Mouse (Mus musculus) hematopoietic stem cell, adult 5-6 weeks (primary cell): ENCODE data around the gene Amd1. TPM values are rescaled to one million over a fixed set of nuclear protein-coding genes. Genes with fewer than 3 reads are reported as not detected.
"Not testable (repeated sequence)": the region's sequence is repeated elsewhere in the genome, so short reads cannot be mapped to it uniquely, and the experiment has no call there.

Source experiments
- ATAC-seq, 2 experiments: fragments of 125-278 bp in 1 of 2; replicated peaks in 1 of 2; 2 replicates each; pipeline ENCODE4 v1.8.0; 2016 to 2017; ENCODE audit warnings: inconsistent platforms in 2 of 2, mild to moderate bottlenecking in 2 of 2, moderate number of reproducible peaks in 2 of 2, low read depth in 1 of 2, moderate TSS enrichment in 1 of 2; ENCODE audit not compliant: low FRiP score in 2 of 2, poor library complexity in 2 of 2, severe bottlenecking in 2 of 2, insufficient read depth in 1 of 2, low TSS enrichment in 1 of 2
- total RNA-seq: library from RNA; stranded (forward); fragments of 172-1452, 232-1000 nt; gene quantifications from 2 replicates; pipeline ENCODE4 v1.2.3, GENCODE M21; 2017

Amd1 gene
- total RNA-seq, 1 experiment from 2014 or later, result 193 TPM

DNA sequence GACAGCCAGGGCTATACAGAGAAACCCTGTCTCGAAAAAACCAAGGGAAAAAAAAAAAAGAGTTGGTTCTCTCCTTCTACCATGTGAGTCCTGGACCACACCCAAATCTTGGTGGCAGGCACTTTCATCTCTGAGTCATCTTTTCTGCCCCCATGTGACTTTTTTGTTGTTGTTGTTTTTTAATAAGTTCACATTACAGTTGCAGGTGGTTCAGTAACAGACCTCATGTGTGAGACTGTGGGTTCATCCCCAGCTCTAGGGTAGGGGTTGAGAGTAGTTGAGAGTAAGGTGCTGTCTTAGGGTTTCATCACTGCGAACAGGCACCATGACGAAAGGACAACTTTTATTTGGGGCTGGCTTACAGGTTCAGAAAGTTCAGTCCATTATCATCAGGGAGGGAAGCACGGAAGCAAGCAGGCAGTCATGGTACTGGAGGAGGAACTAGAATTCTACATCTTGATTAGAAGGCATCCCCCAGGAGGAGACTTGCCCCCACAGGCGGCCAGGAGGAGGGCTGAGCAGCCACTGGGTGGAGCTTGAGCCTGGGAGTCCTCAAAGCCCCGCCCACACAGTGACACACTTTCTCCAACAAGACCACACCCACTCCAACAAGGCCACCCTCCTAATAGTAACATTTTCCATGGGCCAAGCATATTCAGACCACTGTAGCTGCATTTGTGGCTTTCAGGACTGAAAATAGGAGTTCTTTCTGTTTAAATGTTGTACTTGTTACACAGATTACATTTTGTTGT is 8.1 kb upstream of the Amd1 start:
- peak; percentile 69 to 77; a peak in 3 of 4 replicates for ATAC-seq

DNA sequence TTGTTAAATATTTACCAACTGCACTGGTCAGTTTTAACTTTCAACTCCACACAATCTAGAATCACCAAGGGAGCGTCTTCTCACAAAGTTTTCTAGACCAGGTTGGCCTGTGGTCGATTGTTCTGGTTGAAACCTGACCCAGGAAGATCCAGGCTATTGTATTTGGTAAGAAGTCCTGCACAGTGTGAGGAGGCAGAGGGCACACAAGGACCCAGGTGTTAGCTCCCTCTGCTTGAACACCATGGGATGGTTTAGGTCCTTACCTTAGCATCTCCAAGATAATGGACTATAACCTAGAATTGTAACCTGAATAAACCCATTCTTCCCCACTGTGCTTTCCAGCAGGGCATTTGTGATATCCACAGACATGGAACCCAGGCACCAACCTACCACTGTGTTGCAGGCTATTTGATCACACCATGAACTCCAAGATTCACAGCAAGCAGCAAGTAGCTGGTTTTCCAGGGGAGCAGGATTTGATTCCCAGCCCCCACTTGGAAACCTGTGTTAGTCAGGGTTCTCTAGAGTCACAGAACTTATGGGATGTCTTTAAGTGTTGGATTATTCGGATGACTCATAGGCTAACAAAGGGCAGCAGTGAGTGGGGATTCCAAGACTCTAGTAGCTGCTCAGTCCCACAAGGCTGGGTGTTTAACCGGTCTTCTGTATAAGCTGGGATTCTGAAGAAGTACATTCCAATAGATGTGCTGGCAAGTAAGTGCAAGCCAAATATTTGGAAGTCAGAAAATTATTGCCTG is 6.0 kb upstream of the Amd1 start:
- no peak for ATAC-seq

DNA sequence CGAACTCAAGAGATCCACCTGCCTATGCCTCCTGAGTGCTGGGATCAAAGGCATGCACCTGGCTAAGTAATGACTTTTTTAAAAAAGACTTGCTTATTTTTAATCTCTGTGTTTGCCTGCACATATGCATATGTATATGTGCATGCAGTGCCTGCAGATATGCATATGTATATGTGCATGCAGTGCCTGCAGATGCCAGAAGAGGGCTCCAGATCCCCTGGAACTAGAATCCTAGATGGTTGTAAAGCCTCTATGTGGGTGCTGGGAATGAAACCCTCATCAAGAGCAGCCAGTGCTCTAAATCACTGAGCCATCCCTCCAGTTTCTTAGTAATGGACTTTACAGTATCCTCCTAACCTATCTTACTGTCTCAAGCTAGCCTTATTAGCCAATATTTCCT is 4.0 kb upstream of the Amd1 start:
- ATAC-seq, result no peak

DNA sequence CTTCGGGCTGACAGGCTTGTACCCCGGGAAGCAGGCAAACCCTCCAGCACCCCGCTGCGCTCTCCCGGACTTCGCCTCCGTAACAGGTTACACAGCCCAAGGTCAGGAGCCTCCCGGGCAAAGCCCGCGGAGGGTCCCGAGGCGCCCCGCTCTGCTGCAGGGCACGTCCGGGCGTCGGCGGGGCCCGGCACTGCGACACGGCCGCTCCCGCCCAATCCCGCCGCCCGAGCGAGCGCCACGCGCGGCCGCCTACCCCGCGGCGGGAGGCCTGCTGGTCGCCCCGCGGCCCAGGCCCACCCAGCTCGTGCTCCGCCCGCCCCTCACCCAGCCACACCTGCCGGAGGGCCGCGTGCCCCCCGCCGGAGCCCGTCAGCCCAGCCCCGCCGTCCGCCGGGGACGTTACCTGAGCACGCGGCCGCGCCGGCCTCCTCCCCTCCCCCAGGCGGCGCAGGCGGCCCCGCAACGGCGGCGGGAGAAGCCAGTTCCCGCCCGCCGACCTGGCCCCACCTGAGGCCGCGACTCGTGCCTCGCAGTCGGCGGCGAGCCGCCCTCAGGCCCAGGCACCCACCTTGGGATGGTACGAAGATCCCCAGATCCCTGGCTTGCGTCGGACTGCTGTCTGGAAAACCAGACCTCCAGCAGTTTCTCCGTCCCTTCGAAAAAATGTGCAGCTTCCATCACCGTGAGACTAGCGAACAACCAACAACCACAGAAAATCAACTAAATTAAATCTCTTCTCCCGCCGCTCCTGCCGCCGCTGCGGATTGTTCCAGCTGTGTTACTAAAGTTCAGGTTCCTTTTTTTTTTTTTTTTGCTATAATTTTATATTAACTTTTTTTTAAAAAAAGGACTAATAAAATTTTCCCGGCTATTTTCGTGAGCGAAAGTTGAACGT is 558 bp downstream of the Amd1 start:
- not testable (repeated sequence) for ATAC-seq

DNA sequence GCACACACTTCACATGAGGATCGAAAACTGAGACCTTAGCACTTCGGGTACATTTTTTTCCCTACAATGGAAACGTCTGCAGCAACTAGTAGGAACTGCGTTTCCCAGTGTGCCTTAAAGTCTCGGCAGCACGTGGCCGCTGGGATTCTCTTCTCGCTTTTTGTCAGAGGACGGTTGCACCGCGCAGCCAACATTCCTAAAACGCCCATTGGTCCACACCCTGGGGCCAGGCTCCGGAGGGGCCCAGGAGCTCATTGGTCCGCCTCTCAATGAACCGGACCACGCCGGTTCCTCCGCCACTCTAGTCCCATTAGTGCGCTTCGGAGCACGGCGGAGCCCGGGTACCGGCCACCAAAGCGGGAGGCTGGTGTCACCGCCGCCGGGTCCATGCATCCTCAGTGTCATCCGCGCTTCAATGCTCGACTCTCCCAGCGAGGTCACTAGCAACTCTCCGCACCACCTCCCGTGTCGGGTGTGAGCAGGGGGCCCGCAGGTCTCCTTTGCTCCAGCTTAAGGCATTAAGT is 1.3 kb downstream of the Amd1 start:
- ATAC-seq, result peak; percentile 34 to 47

DNA sequence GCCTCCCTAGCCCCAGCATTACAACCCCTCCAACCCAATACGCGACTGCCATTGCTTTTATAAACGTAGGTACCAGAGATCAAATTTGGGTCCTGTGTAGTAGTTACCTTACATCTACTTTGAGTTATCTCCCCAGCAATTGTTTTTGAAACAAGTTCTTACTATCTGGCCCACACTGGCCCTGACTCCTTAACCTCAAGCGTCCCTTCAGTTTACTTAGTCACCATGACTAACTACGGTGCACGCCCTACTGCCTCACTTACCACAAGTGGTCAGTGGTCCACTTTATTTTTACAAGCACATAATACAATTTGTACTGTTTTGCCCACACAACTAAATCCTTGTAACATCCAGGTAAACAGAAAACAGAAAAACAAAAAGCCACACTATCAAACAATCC is 9.3 kb downstream of the Amd1 start:
- ATAC-seq, result no peak

DNA sequence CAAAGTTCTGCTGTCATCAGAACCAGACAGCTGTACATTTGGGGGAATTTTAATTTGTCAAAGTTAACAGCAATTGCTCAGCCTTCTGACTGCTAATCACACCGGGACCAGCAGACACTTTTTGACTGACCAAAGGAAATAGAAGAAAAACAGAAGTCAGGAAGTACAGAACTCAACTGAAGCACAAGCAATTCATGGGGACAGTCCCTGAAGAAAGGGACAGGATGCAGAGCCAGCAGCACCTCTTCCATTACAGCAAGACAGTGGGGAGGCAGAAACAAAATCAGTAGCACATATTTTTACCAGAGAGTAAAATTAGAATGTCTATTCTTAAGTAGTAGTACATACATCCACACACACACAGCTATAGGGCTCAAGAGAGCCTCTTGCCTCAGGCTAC is 15.2 kb downstream of the Amd1 start:
- no peak for ATAC-seq

DNA sequence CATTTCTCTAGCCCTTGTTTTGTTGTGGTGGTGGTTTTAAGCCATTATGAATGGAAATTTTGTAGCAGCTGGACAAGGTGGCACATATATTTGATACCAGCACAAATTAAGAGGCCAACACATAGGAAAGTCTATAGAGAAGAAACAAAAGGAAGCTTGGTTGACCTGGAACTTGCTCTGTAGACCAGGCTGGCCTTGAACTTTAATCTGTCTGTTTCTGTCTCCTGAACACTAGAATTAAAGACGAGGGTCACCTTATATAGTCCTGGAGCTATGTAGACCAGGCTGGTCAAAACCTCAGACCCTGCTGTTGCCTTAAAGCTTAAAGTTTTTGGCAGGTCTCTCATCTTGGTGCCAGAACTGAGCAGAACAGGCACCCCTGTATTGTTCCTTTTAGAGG is 16.4 kb downstream of the Amd1 start:
- ATAC-seq, result no peak

DNA sequence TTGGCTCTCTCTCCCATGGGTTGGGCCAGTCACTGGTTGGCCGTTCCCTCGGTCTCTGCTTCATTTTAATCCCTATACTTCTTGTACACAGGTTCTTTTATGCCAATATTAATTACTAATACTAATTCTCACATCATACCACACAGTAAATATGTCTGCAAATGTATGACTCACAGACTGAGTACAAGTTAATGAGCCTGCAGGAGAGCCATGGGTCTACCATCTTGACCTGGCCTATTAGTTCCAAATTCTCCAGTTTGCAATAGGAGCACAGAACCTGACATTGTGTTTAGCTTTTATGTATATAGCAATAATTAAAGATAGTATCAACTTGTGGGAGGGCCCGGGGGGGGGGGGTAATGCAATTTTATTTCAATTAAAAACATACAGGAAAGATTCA is 17.0 kb downstream of the Amd1 start:
- ATAC-seq, result no peak

DNA sequence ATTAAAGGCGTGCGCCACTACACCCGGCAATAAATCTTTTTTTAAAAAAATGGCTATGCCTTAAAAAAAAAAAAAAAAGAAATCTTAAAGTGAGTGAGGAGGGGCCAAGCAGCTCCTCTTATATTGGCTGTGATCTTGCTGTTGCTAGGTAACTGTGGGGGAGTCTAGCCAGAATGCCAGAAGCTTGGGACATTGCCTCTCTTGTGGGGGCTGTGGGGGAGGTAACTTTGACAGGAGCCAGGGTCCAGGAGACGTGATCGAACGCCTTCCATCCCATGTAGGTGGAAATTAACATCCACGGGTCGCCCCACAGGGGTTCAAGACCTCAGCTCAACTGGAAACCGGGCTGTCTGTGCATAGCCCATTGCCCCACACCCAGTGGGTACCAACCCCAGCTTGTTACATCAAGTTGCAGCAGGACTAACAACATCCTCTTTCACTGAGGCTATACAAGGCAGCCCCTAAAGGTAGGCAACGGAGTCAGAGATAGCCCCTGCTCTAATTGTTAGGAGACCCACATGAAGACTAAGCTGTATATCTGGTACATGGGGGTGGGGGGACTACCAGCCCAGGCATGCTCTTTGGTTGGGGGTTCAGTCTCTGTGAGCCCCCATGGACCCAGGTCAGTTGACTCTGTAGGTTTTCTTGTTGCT is 17.7 kb downstream of the Amd1 start:
- no peak for ATAC-seq

DNA sequence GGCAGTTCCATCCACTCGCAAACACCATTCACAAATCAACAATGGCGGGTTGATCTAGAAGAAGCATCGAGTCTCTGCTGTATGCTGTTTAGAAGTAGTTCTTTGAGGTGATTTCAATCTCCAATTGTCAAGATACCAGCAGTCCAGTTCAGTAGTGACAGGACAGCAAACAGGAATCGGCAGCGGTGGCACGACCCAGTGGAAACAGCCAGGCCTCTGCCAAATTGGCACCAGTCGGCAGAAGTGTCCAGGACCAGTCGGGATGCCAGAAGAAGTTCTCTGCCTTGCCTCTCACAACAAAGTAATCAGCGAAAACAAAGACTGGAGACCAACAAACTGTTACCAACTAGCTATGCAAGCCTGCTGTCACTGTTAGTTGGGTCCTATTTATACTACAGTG is 18.4 kb downstream of the Amd1 start:
- no peak for ATAC-seq

DNA sequence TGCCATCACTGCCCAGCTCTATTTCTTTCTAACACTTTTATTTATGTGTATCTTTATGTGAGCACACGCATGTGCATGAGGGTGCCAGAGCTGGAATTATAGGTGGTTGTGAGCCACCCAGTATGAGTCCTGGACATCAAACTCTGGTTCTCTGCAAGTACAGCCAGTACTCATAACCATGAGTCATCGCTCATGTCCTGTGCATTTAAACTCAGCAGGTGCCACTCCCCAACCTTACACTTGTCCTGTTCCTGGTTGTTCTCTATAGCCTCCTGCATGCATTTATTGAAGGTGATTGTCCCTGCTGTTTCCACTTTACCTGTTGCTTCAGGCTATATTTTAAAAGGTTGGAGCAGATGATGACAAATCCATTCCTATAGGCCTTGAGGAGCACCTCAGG is 20.4 kb downstream of the Amd1 start:
- ATAC-seq, result no peak

DNA sequence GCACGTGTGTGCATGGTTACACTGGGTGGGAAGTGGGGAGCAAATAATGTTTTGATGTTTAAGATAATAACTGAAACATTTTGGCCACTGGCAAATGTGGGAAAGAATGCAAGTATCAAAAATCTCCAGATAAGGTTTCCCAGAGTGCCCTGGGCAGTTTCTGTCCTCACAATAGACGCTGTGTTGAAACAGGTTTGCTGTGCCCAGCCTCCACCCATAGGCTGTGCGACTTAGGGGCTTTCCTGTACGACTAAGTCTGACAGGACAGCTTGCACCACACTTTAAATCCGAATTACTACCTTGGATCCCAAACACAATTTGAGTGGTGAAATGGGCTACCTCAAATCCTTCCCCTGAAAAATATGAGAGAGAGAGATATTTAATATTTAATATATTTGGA is 23.7 kb downstream of the Amd1 start:
- no peak for ATAC-seq

DNA sequence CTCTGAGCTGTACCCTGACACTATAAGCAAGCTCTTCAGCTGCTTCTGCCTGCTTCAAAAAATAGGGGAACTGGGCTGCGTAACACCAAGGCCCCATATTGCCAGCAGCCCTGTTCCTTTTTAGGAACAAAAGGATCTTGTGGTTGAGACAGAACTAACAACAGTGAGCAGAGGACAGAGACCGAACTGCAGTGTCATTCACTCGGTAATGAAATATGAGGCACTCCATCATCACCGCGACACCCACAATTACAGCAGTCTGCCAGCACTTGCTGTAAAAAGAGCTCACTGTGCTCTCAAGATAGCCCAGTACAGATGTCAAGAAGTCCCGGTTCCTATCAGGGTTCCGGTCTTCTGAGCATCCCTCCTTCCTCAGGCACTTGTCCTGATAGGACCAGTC is 26.0 kb downstream of the Amd1 start:
- ATAC-seq, result peak; percentile 98

DNA sequence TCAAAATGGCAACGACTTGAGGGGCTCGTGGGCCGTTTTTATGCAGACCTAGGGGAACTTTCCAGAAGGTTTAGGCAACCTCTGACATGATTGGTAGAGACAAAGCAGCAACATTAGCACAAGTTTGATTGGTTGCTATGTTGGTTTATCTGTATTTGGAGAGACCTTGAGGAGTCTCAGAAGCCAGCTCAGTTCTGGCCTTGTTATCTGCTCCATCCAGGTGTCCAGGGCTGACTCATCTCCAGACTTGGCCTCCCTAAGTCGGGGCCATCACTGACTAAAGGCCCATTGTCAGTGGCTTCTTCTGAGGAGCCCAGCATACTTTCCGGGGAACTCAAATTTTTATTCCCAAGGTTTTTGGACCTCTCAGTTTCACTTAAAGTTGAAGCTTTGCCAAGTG is 28.0 kb downstream of the Amd1 start:
- ATAC-seq, result no peak

DNA sequence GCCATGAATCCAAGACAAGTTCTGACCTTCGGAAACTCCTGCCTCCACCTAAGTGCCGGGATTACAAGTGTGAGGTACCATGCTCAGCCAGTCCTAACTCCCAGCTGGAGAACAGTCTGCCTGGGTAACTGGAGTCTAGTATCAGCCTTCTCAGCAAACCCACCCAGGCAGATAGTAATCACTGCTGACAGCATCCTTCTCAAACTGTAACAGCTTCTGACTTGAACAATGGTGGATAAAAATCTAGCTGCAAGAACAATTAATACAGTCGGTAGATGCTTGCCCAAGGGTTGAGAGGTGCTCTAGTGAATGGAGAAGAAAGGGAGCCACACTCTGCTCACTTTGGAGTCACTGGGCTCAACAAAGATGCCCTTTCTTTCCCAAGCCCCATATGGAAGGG is 30.8 kb downstream of the Amd1 start:
- ATAC-seq, result no peak

DNA sequence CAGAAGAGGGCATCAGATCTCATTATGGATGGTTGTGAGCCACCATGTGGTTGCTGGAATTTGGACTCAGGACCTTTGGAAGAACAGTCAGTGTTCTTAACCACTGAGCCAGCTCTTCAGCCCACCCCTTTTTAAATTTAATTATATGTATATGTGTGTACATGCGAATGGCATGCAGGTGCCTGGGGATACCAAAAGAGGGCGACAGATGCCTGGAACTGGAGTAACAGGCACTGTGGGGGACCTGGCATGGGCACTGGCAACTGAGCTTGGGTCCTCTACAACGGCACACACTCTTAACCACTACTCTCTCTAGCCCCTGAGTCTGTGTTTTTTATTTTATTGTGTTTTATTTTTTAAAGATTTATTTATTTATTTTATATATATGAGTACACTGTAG is 37.1 kb downstream of the Amd1 start:
- no peak for ATAC-seq
